Comparison of ENCODE assay signal across 13 mouse cellular contexts in genomic region chr5:143669839-143670238, GRCm38 (mm10). TPM values are rescaled to one million over a fixed set of nuclear protein-coding genes. Genes with fewer than 3 reads are reported as not detected.
DNase-seq lines count a peak whose midpoint lies in the region; ATAC-seq lines count a peak whose summit lies in the region.
"Had no signal": no experiment of that assay in that cellular context is flagged by ENCODE, and none has a peak within 500 bp of the region (broad histone marks: within the 10 kb centered on the region; RNA-seq: fewer than 3 reads in every experiment).

No protein-coding gene starts in this region.

- H3K4me1 ChIP-seq in heart, embryonic 12.5 days (replicated peaks), result peaks cover 33% of the 10 kb centered on the region
- 0 out of 2 replicates have a peak, but pooled peaks cover 4% of the 10 kb centered on the region for H3K4me1 ChIP-seq in neural tube, embryonic 14.5 days (ENCODE audit: control insufficient read depth, insufficient read depth, low read length)
- peaks cover 22% of the 10 kb centered on the region for H3K4me1 ChIP-seq in limb, embryonic 12.5 days (replicated peaks)

- no peak overlapping the region for H3K4me2 ChIP-seq in heart, embryonic 12.5 days
- H3K4me2 ChIP-seq in neural tube, embryonic 14.5 days (ENCODE audit: low read depth, low read length), result no peak overlapping the region
- H3K4me2 ChIP-seq in limb, embryonic 12.5 days, result no peak overlapping the region
- H3K4me2 ChIP-seq: neural tube, embryonic 13.5 days had no signal

- intact Hi-C loops in heart, postnatal 10 days (cut with DNase I), result loop anchor here (5.0 kb wide), 1 partner anchor 103 kb away; no protein-coding TSS in a partner anchor

- H3K27me3 ChIP-seq in heart, embryonic 12.5 days (replicated peaks), result no peaks in the 10 kb centered on the region
- no peaks in the 10 kb centered on the region for H3K27me3 ChIP-seq in neural tube, embryonic 14.5 days (ENCODE audit: control insufficient read depth, insufficient read depth, low read length)
- no peaks in the 10 kb centered on the region for H3K27me3 ChIP-seq in limb, embryonic 12.5 days
- H3K27me3 ChIP-seq: neural tube, embryonic 13.5 days had no signal

- H3K4me3 ChIP-seq in heart, embryonic 12.5 days, result no peak overlapping the region
- H3K4me3 ChIP-seq in neural tube, embryonic 14.5 days (ENCODE audit: low read depth, low read length), result no peak overlapping the region
- no peak overlapping the region for H3K4me3 ChIP-seq in limb, embryonic 12.5 days (replicated peaks)
- H3K4me3 ChIP-seq: neural tube, embryonic 13.5 days had no signal

- H3K9ac ChIP-seq in heart, embryonic 12.5 days, result peak overlapping the region; percentile 13; the same call in 1 of the 2 replicates
- no peak overlapping the region for H3K9ac ChIP-seq in neural tube, embryonic 14.5 days (replicated peaks; ENCODE audit: low read depth, low read length)
- H3K9ac ChIP-seq in limb, embryonic 12.5 days (replicated peaks), result no peak overlapping the region
- H3K9ac ChIP-seq: neural tube, embryonic 13.5 days had no signal

- no peaks in the 10 kb centered on the region for H3K9me3 ChIP-seq in heart, embryonic 12.5 days (replicated peaks)
- H3K9me3 ChIP-seq in neural tube, embryonic 14.5 days (ENCODE audit: control insufficient read depth, low read length), result no peaks in the 10 kb centered on the region
- no peaks in the 10 kb centered on the region for H3K9me3 ChIP-seq in limb, embryonic 12.5 days
- H3K9me3 ChIP-seq: neural tube, embryonic 13.5 days had no signal

- no peak for DNase-seq in heart, postnatal 10 days
- no peak for DNase-seq in neural tube, embryonic 10.5 days (ENCODE audit: extremely low spot score, low spot score)
- peak; percentile 54 for DNase-seq in naive thymus-derived CD4-positive, alpha-beta T cell, adult 2 months (ENCODE audit: low read depth)
- DNase-seq in ovary, postnatal 36 days (ENCODE audit: low spot score), result no peak
- no peak for DNase-seq in layer of hippocampus, postnatal 36 days
- DNase-seq: cerebellum, adult 2 months; left cerebral cortex, postnatal 4 days had no signal

- WGBS in heart, embryonic 12.5 days, result 66% methylated on average over 2 of the region's 2 CpGs
- WGBS in neural tube, embryonic 14.5 days, result 75% methylated on average over 2 of the region's 2 CpGs
- WGBS in limb, embryonic 12.5 days, result 70% methylated on average over 2 of the region's 2 CpGs

- peak overlapping the region; percentile 75 for H3K27ac ChIP-seq in heart, embryonic 12.5 days (ENCODE audit: poor library complexity, severe bottlenecking)
- H3K27ac ChIP-seq in neural tube, embryonic 14.5 days (ENCODE audit: low read depth, low read length), result 0 out of 2 replicates have a peak overlapping the region, but pooled peaks have one; percentile 16
- peak overlapping the region; percentile 35; the same call in 1 of the 2 replicates for H3K27ac ChIP-seq in limb, embryonic 12.5 days
- H3K27ac ChIP-seq: hindbrain, postnatal 0 days; neural tube, embryonic 13.5 days had no signal

- no peak for ATAC-seq in heart, embryonic 12.5 days (ENCODE audit: insufficient number of reproducible peaks, low FRiP score)
- ATAC-seq in neural tube, embryonic 14.5 days (ENCODE audit: low read depth), result no peak
- no peak for ATAC-seq in limb, embryonic 12.5 days (ENCODE audit: insufficient number of reproducible peaks, insufficient read depth, low FRiP score, low TSS enrichment, low read depth)
- ATAC-seq: forebrain, embryonic 14.5 days; hindbrain, postnatal 0 days had no signal

- H3K36me3 ChIP-seq in heart, embryonic 12.5 days, result no peaks in the 10 kb centered on the region
- no peaks in the 10 kb centered on the region for H3K36me3 ChIP-seq in neural tube, embryonic 14.5 days (ENCODE audit: control insufficient read depth, insufficient read depth, low read length)
- no peaks in the 10 kb centered on the region for H3K36me3 ChIP-seq in limb, embryonic 12.5 days
- H3K36me3 ChIP-seq: neural tube, embryonic 13.5 days had no signal

RNA-seq across cellular contexts. Expression of gene Cyth3, which starts 47.6 kb away (rescaled TPM):
- polyA plus RNA-seq in heart, embryonic 12.5 days (2016; fragmentation: Nextera tagmentation; extraction: Ambion mirVana), result 41.8 and 41.9 TPM in 2 replicates
- 100 to 1,000 TPM in 1 of 2 experiments, 10 to 100 TPM in 1; 87.2 to 125 TPM for total RNA-seq in heart, postnatal 10 days (2021)
- polyA plus RNA-seq in neural tube, embryonic 14.5 days (2014; fragmentation: Nextera tagmentation; extraction: Ambion mirVana), result 35.3 and 42.6 TPM in 2 replicates
- 53.2 and 55.5 TPM in 2 replicates for polyA plus RNA-seq in limb, embryonic 12.5 days (2016; fragmentation: Nextera tagmentation; extraction: Ambion mirVana)
- total RNA-seq in layer of hippocampus, postnatal 36 days (2021), result 10 to 100 TPM; 44.2 to 48.6 TPM

Comparison
In these comparisons a context has a peak if more than half of its experiments do, and no peak if none do; other contexts are left out.
1. H3K27ac ChIP-seq: peak in every context shown above with its lines; median percentile 75 in heart, embryonic 12.5 days; 35 in limb, embryonic 12.5 days; 16 in neural tube, embryonic 14.5 days.